Mouse (Mus musculus) lung, postnatal 0 days (tissue): Measurements from ENCODE around the gene Ppfia4. TPM values are rescaled to one million over a fixed set of nuclear protein-coding genes. Genes with fewer than 3 reads are reported as not detected.

Experiments used
- ATAC-seq: fragments of 200-750 bp; cut with Nextera tagmentation; 2 replicates; pipeline ENCODE4 v1.8.0; 2017; ENCODE audit warnings: moderate library complexity
- DNase-seq: peaks from one replicate; pipeline ENCODE4 v3.0.0-alpha.2; 2016; ENCODE audit warnings: low spot score
- H3K27ac ChIP-seq: fragments of 300-500 bp; sonication (generic); 2 replicates; pipeline ENCODE4 v1.5.1; 2014; ENCODE audit warnings: antibody characterized with exemption, mild to moderate bottlenecking, low read length, mixed read lengths
- H3K27me3 ChIP-seq: fragments of 300-500 bp; sonication (generic); replicated peaks from 2 replicates; pipeline ENCODE4 v1.6.1; 2014; ENCODE audit warnings: low read length, mixed read lengths; ENCODE audit not compliant: insufficient read depth
- H3K36me3 ChIP-seq: fragments of 300-500 bp; sonication (generic); 2 replicates; pipeline ENCODE4 v1.6.1; 2014; ENCODE audit warnings: low read length, mixed read lengths; ENCODE audit not compliant: insufficient read depth
- H3K4me1 ChIP-seq: fragments of 300-500 bp; sonication (generic); 2 replicates; pipeline ENCODE4 v1.6.1; 2014; ENCODE audit warnings: antibody characterized with exemption, low read depth, low read length, mixed read lengths; ENCODE audit not compliant: insufficient read depth
- H3K4me2 ChIP-seq: fragments of 300-500 bp; sonication (generic); replicated peaks from 2 replicates; pipeline ENCODE4 v1.6.1; 2014; ENCODE audit warnings: low read depth, mild to moderate bottlenecking, low read length, moderate library complexity, mixed read lengths
- H3K4me3 ChIP-seq: fragments of 300-500 bp; sonication (generic); 2 replicates; pipeline ENCODE4 v1.5.1; 2014; ENCODE audit warnings: low read depth, low read length
- H3K9ac ChIP-seq: fragments of 300-500 bp; sonication (generic); replicated peaks from 2 replicates; pipeline ENCODE4 v1.6.1; 2014; ENCODE audit warnings: low read depth, mild to moderate bottlenecking
- H3K9me3 ChIP-seq: fragments of 300-500 bp; sonication (generic); 2 replicates; pipeline ENCODE4 v1.6.1; 2016; ENCODE audit warnings: low read length, mixed read lengths
- CTCF ChIP-seq: IDR thresholded peaks from 2 replicates; pipeline ENCODE4 v1.5.1; 2016; ENCODE audit warnings: antibody characterized with exemption, mild to moderate bottlenecking
- EP300 ChIP-seq: IDR thresholded peaks from 2 replicates; pipeline ENCODE4 v1.6.1; 2016; ENCODE audit warnings: antibody characterized with exemption, mild to moderate bottlenecking, control low read depth
- WGBS: fragments of 180-500 bp; shearing (Covaris S2); extraction: QIAGEN DNeasy Blood & Tissue Kit; methylation state at CpG from one replicate; pipeline ENCODE4 v1.1.7; 2014; 5-methylcytosine and 5-hydroxymethylcytosine counted together
- polyA plus RNA-seq: library from polyadenylated mRNA; unstranded; fragments of >200 nt; fragmentation: Nextera tagmentation; extraction: Ambion mirVana; gene quantifications from 2 replicates; pipeline ENCODE4 v1.2.1, GENCODE M21; 2015

The Ppfia4 gene
- polyA plus RNA-seq, 1 experiment from 2014 or later, result 4.5 TPM

- no peak overlapping the region for H3K27ac ChIP-seq
- no peak for ATAC-seq
- peaks cover 8% of the 10 kb centered on the region; the same call in 1 of the 2 replicates for H3K4me1 ChIP-seq
Observed at GRCm38 (mm10) chr1:134335211-134335923, 2.6 kb upstream of the Ppfia4 start.

GRCm38 (mm10) chr1:134334111-134334827, 1.5 kb upstream of the Ppfia4 start:
- H3K4me3 ChIP-seq, result no peak overlapping the region
- no peaks in the 10 kb centered on the region for H3K9me3 ChIP-seq
- peaks cover 8% of the 10 kb centered on the region; the same call in 1 of the 2 replicates for H3K4me1 ChIP-seq
- no peak for TF ChIP-seq EP300
- H3K36me3 ChIP-seq, result no peaks in the 10 kb centered on the region
- no peak overlapping the region for H3K27ac ChIP-seq
- 48% methylated on average over 7 of the region's 7 CpGs for WGBS
- H3K4me2 ChIP-seq, result no peak overlapping the region
- DNase-seq, result no peak
- no peaks in the 10 kb centered on the region for H3K27me3 ChIP-seq
- ATAC-seq, result no peak
- H3K9ac ChIP-seq, result no peak overlapping the region

More at GRCm38 (mm10) chr1:134335211-134335923, 2.6 kb upstream of the Ppfia4 start:
- Histone ChIP-seq H3K9me3 (no peaks in the 10 kb centered on the region), H3K4me2 (no peak overlapping the region), H3K27me3 (no peaks in the 10 kb centered on the region), H3K4me3 (no peak overlapping the region), H3K9ac (no peak overlapping the region), H3K36me3 (no peaks in the 10 kb centered on the region)
- WGBS, result 71% methylated on average over 13 of the region's 13 CpGs
- TF ChIP-seq EP300 (no peak), CTCF (no peak)
- DNase-seq, result no peak

- H3K27me3 ChIP-seq, result no peaks in the 10 kb centered on the region
- no peak overlapping the region for H3K27ac ChIP-seq
- H3K36me3 ChIP-seq, result no peaks in the 10 kb centered on the region
- DNase-seq (no peak), ATAC-seq (no peak)
- H3K4me1 ChIP-seq, result peaks cover 8% of the 10 kb centered on the region; the same call in 1 of the 2 replicates
- H3K9ac ChIP-seq, result no peak overlapping the region
- H3K4me2 ChIP-seq, result no peak overlapping the region
- WGBS, result 82% methylated on average over 10 of the region's 10 CpGs
- no peak for TF ChIP-seq CTCF
- no peak for TF ChIP-seq EP300
- no peaks in the 10 kb centered on the region for H3K9me3 ChIP-seq
- H3K4me3 ChIP-seq, result no peak overlapping the region
Observed at GRCm38 (mm10) chr1:134333371-134334110, 813 bp upstream of the Ppfia4 start.

- 47% methylated on average over 20 of the region's 20 CpGs for WGBS
- no peak overlapping the region for H3K4me2 ChIP-seq
- H3K9me3 ChIP-seq, result no peaks in the 10 kb centered on the region
- no peak overlapping the region for H3K4me3 ChIP-seq
- TF ChIP-seq CTCF, result peak; percentile 97
- no peak for TF ChIP-seq EP300
- no peaks in the 10 kb centered on the region for H3K27me3 ChIP-seq
- peaks cover 8% of the 10 kb centered on the region; the same call in 1 of the 2 replicates for H3K4me1 ChIP-seq
- no peaks in the 10 kb centered on the region for H3K36me3 ChIP-seq
- no peak overlapping the region for H3K9ac ChIP-seq
- H3K27ac ChIP-seq, result no peak overlapping the region
- ATAC-seq, result peak; percentile 36; the same call in 1 of the 2 replicates
- peak; percentile 84 for DNase-seq
Observed at GRCm38 (mm10) chr1:134331879-134332635, 671 bp downstream of the Ppfia4 start.

- Histone ChIP-seq H3K4me3 (no peak overlapping the region), H3K36me3 (no peaks in the 10 kb centered on the region), H3K4me1 (no peaks in the 10 kb centered on the region), H3K27ac (no peak overlapping the region), H3K9ac (no peak overlapping the region), H3K4me2 (no peak overlapping the region), H3K9me3 (no peaks in the 10 kb centered on the region), H3K27me3 (no peaks in the 10 kb centered on the region)
- 87% methylated on average over 12 of the region's 12 CpGs for WGBS
- no peak for ATAC-seq
- no peak for DNase-seq
- TF ChIP-seq CTCF (no peak), EP300 (no peak)
Observed at GRCm38 (mm10) chr1:134326841-134327346, 5.8 kb downstream of the Ppfia4 start.
